Mouse (Mus musculus) neutrophil, adult 65 days (primary cell): ENCODE results near the gene 4931417E11Rik. TPM values are rescaled to one million over a fixed set of nuclear protein-coding genes. Genes with fewer than 3 reads are reported as not detected.

Experiments used
- total RNA-seq: library from RNA; stranded (reverse); gene quantifications from 2 replicates; pipeline ENCODE4 v1.2.4, GENCODE M21; 2023

The 4931417E11Rik gene
- not detected in 2 replicates for total RNA-seq

DNA sequence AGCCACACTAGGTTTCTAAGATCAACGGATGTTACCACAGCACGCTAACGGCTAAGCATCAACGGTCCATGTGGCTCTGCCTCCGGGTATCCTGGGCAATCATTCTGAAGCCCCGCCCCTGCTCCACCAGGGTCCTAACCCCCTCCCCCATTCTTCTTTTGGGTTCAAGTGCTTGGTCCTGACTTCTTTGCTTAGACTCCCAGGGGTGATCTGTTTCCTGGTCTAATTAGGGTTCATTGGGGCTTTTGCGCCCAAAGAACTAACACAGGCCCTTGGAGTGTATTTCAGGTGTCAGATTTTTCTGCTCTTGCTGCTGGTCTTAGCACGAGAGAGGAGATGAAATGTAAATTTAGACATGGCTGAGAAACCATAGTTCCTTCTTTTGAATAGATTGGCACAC is at the start of gene 4931417E11Rik:
TSS of gene 4931417E11Rik (minus strand) at position 101 of the 400 bp plus-strand sequence.

Other genes starting within 250 kb of the 4931417E11Rik start
- 0.22 and 0.34 TPM in 2 replicates for gene Dnah6, start 248.0 kb downstream of the 4931417E11Rik start, total RNA-seq
- 19.9 and 23.7 TPM in 2 replicates for gene Suclg1, start 221.3 kb downstream of the 4931417E11Rik start, total RNA-seq